Mouse (Mus musculus): ENCODE measurements around the gene Sds.

- TF ChIP-seq POLR2A (IDR thresholded peaks at IDR 0.05; ENCODE audit: extremely low read depth, insufficient read depth, low read length) (no peak), CTCF (IDR thresholded peaks at IDR 0.05; ENCODE audit: extremely low read depth, insufficient read depth, low read length) (no peak)
Measured at GRCm38 (mm10) chr5:120502147-120502621, 25.9 kb downstream of the Sds start.
